Mouse (Mus musculus) hindbrain, embryonic 14.5 days (tissue): ENCODE measurements at regions not wholly inside any gene's neighbourhood (a gene's known extent, or its start where the extent isn't known, plus 50 kb on each side); places are given as distances from the start of the nearest gene placed in this dataset.
A peak's percentile ranks its signal among the peaks of the same experiment; 100 is the strongest.

ENCODE experiments used
- ATAC-seq: fragments of 200-750 bp; cut with Nextera tagmentation; 2 replicates; pipeline ENCODE4 v1.8.0; 2017; ENCODE audit warnings: moderate number of reproducible peaks, mild to moderate bottlenecking, moderate TSS enrichment, moderate library complexity; ENCODE audit not compliant: low FRiP score
- DNase-seq: peaks from one replicate; pipeline ENCODE4 v3.0.0-alpha.2; 2015; ENCODE audit warnings: low spot score
- H3K27ac ChIP-seq: fragments of 300-500 bp; sonication (generic); 2 replicates; pipeline ENCODE4 v1.5.1; 2014; ENCODE audit warnings: mild to moderate bottlenecking, moderate library complexity
- H3K27me3 ChIP-seq: fragments of 300-500 bp; sonication (generic); 2 replicates; pipeline ENCODE4 v1.6.1; 2014; ENCODE audit warnings: mild to moderate bottlenecking, low read length, mixed read lengths; ENCODE audit not compliant: control insufficient read depth, insufficient read depth
- H3K36me3 ChIP-seq: fragments of 300-500 bp; sonication (generic); replicated peaks from 2 replicates; pipeline ENCODE4 v1.6.1; 2014; ENCODE audit not compliant: control insufficient read depth, insufficient read depth
- H3K4me1 ChIP-seq: fragments of 300-500 bp; sonication (generic); replicated peaks from 2 replicates; pipeline ENCODE4 v1.6.1; 2014; ENCODE audit warnings: antibody characterized with exemption, low read length, mixed read lengths; ENCODE audit not compliant: control insufficient read depth, insufficient read depth
- H3K4me2 ChIP-seq: fragments of 300-500 bp; sonication (generic); replicated peaks from 2 replicates; pipeline ENCODE4 v1.6.1; 2014; ENCODE audit warnings: mild to moderate bottlenecking, moderate library complexity
- H3K4me3 ChIP-seq: fragments of 300-500 bp; sonication (generic); replicated peaks from 2 replicates; pipeline ENCODE4 v1.5.1; 2014; ENCODE audit warnings: mild to moderate bottlenecking, low read length
- H3K9ac ChIP-seq: fragments of 300-500 bp; sonication (generic); 2 replicates; pipeline ENCODE4 v1.6.1; 2014
- H3K9me3 ChIP-seq: fragments of 300-500 bp; sonication (generic); 2 replicates; pipeline ENCODE4 v1.6.1; 2016; ENCODE audit warnings: low read length; ENCODE audit not compliant: control insufficient read depth
- WGBS: fragments of 180-500 bp; shearing (Covaris S2); extraction: QIAGEN DNeasy Blood & Tissue Kit; methylation state at CpG from one replicate; pipeline ENCODE4 v1.1.7; 2014; 5-methylcytosine and 5-hydroxymethylcytosine counted together

- Histone ChIP-seq H3K4me3 (no peak overlapping the region), H3K27ac (no peak overlapping the region), H3K9ac (no peak overlapping the region), H3K4me1 (no peaks in the 10 kb centered on the region), H3K36me3 (no peaks in the 10 kb centered on the region), H3K9me3 (no peaks in the 10 kb centered on the region), H3K4me2 (no peak overlapping the region), H3K27me3 (no peaks in the 10 kb centered on the region)
- no peak for DNase-seq
- 90% methylated on average over 6 of the region's 6 CpGs for WGBS
- ATAC-seq: no peak
Observed at GRCm38 (mm10) chr5:82103056-82103807, 1083.3 kb downstream of the Adgrl3 start.

- ATAC-seq (no peak), DNase-seq (no peak)
- Histone ChIP-seq H3K9me3 (no peaks in the 10 kb centered on the region), H3K27ac (no peak overlapping the region), H3K36me3 (no peaks in the 10 kb centered on the region), H3K9ac (no peak overlapping the region), H3K27me3 (no peaks in the 10 kb centered on the region), H3K4me1 (no peaks in the 10 kb centered on the region), H3K4me2 (no peak overlapping the region), H3K4me3 (no peak overlapping the region)
- WGBS: 94% methylated on average over 3 of the region's 3 CpGs
Observed at GRCm38 (mm10) chr5:82103857-82104256, 1083.9 kb downstream of the Adgrl3 start.

- no peak overlapping the region for H3K4me2 ChIP-seq
- DNase-seq (no peak), ATAC-seq (peak; percentile 40; the same call in 1 of the 2 replicates)
- no peak overlapping the region for H3K27ac ChIP-seq
- no peaks in the 10 kb centered on the region for H3K4me1 ChIP-seq
- no peak overlapping the region for H3K9ac ChIP-seq
- H3K9me3 ChIP-seq: no peaks in the 10 kb centered on the region
- 44% methylated on average over 2 of the region's 2 CpGs for WGBS
- no peaks in the 10 kb centered on the region for H3K36me3 ChIP-seq
- H3K27me3 ChIP-seq: no peaks in the 10 kb centered on the region
- no peak overlapping the region for H3K4me3 ChIP-seq
Observed at GRCm38 (mm10) chr5:82125921-82126459, 1106.1 kb downstream of the Adgrl3 start.

- H3K36me3 ChIP-seq: no peaks in the 10 kb centered on the region
- H3K27me3 ChIP-seq: no peaks in the 10 kb centered on the region
- no peak overlapping the region for H3K4me3 ChIP-seq
- no peak for ATAC-seq
- H3K4me1 ChIP-seq: no peaks in the 10 kb centered on the region
- 100% methylated on average over 1 of the region's 1 CpGs for WGBS
- no peaks in the 10 kb centered on the region for H3K9me3 ChIP-seq
- H3K27ac ChIP-seq: no peak overlapping the region
- H3K4me2 ChIP-seq: no peak overlapping the region
- no peak for DNase-seq
- no peak overlapping the region for H3K9ac ChIP-seq
Observed at GRCm38 (mm10) chr5:82142063-82142462, 1122.1 kb downstream of the Adgrl3 start.
